Mouse (Mus musculus): ENCODE data around the gene Tmem145. TPM values are rescaled to one million over a fixed set of nuclear protein-coding genes. Genes with fewer than 3 reads are reported as not detected.

Tmem145 gene
- not detected for polyA plus RNA-seq (2014; fragmentation: Illumina TruSeq; extraction: RNeasy Lipid Tissue Mini Kit (QIAGEN cat#74804); ENCODE audit: low read depth, low replicate concordance)

DNA sequence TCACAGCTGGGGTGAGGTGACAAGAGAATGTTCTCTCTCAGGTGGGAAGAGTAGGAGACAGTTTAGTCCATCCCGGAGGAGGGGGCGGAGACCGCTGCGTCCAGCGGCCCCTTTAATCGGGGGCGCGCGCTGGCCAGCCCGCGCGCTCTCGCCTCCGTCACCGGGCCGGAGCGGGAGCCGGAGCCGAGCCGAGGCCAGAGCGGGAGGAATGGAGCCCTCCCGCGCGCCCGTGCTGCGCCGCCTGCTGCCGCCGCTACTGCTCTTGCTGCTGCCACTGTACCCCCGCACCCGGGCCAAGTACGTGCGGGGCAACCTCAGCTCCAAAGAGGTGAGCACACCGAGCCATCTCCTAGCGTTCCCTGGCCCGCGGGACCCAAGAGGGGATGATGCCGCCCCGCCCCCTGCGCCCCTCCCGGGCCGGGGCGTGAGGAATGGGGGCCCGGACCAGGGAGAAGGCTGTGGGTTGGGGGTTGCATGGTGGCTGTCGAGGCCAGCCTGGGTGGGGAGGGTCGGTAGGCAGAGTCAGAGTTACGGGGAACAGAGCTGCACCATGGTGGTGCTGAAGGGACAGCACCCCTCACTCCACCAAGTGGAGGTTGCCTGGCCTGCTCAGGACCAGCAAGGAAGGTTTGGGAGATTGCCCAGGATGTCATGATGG lies at the start of gene Tmem145:
TSS of gene Tmem145 (plus strand) at position 151 of the 658 bp plus-strand sequence.

DNA sequence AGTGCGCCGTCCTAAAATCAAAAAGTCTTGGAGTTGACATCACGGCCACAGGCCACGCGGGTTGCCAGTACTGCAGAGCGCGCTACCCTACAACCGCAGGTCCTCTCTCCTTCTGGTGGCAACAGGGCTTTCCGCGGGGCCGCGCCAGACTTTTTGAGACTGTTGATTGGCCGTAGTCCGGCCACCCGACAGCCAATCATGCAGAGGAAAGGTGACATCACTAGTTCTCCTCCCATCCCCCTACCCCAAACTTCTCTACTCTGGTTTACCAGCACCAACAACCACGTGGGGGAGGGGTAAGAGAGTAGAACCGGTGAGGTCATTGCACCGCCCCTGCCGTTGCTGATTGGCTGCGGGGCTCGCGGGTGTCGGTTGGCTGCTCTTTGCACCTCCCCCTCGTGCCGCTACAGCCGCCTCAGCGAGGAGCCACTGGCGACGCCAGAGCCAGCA lies 38.6 kb upstream of the Tmem145 start, which contains the start of gene Cic:
TSS of gene Cic (plus strand) at position 404 of the 450 bp plus-strand sequence.

GRCm38 (mm10) chr7:25297454-25298325 lies 8.2 kb upstream of the Tmem145 start, which contains the start of gene Pafah1b3:
Pafah1b3 (minus strand) TSS chr7:25297986.

GRCm38 (mm10) chr7:25301063-25301462 lies 4.8 kb upstream of the Tmem145 start, which contains the start of gene Prr19:
Prr19 (plus strand) TSS chr7:25301411.

DNA sequence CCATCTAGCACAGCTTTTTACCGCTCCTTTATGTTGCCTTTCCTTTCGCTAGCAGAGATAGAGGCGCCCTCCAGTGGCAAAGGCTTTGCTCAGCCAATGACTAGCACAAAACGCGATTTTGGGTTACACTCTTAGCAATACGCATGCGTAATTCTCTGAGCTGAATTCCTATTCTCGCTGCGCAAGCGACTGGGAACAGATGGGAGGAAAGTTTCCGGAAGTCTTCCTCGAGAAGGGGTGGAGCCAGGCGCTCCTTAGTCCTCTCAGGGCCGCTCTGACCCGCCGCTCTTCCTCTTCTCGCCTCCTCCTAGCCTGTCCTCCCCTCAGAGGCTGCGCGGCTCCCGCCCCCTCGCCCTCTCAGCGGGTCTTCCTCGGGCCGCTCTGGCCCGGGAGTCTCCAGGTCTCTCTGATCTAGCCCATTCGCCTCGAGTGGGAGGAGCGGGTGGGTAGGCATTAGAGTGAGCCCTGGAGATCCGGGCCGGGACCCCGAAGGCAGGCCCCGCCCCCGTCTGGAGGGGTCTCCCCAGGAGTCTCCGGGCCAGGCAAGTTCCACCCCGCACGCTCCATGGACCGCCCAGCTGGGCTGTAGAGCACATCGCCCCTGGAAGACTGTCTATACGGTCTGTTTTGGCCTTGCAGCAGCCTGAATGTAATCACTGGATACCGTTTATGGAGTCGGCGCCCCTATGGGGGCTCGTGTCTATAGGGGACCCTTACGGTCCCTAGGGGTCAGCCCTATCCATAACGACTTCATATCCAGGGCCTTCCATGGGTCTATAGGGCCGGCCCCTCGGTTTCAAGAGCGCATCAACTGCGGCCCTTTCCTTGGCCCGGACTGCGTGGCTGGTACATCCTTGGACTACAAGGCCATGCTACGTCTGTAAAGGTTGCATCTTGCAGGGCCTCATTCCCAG lies 10.9 kb downstream of the Tmem145 start, which contains the start of gene Megf8:
TSS of gene Megf8 (plus strand) at position 633 of the 914 bp plus-strand sequence.

Other genes with a start within 250 kb of the Tmem145 start
- 5.2 TPM for gene Grik5, start 233.8 kb upstream of the Tmem145 start, polyA plus RNA-seq (2014; fragmentation: Illumina TruSeq; extraction: RNeasy Lipid Tissue Mini Kit (QIAGEN cat#74804); ENCODE audit: low read depth, low replicate concordance)
- 6.4 TPM for gene Zfp574, start 233.5 kb upstream of the Tmem145 start, polyA plus RNA-seq (2014; fragmentation: Illumina TruSeq; extraction: RNeasy Lipid Tissue Mini Kit (QIAGEN cat#74804); ENCODE audit: low read depth, low replicate concordance)
- gene Pou2f2, start 126.4 kb upstream of the Tmem145 start, polyA plus RNA-seq (2014; fragmentation: Illumina TruSeq; extraction: RNeasy Lipid Tissue Mini Kit (QIAGEN cat#74804); ENCODE audit: low read depth, low replicate concordance): 0.84 TPM
- gene Dedd2, start 85.5 kb upstream of the Tmem145 start, polyA plus RNA-seq (2014; fragmentation: Illumina TruSeq; extraction: RNeasy Lipid Tissue Mini Kit (QIAGEN cat#74804); ENCODE audit: low read depth, low replicate concordance): 14.2 TPM
- gene Zfp526, start 84.7 kb upstream of the Tmem145 start, polyA plus RNA-seq (2014; fragmentation: Illumina TruSeq; extraction: RNeasy Lipid Tissue Mini Kit (QIAGEN cat#74804); ENCODE audit: low read depth, low replicate concordance): 6.4 TPM
- 67.0 TPM for gene Gsk3a, start 68.3 kb upstream of the Tmem145 start, polyA plus RNA-seq (2014; fragmentation: Illumina TruSeq; extraction: RNeasy Lipid Tissue Mini Kit (QIAGEN cat#74804); ENCODE audit: low read depth, low replicate concordance)
- 10.7 TPM for gene Erf, start 55.3 kb upstream of the Tmem145 start, polyA plus RNA-seq (2014; fragmentation: Illumina TruSeq; extraction: RNeasy Lipid Tissue Mini Kit (QIAGEN cat#74804); ENCODE audit: low read depth, low replicate concordance)
- gene Cic, start 38.4 kb upstream of the Tmem145 start, polyA plus RNA-seq (2014; fragmentation: Illumina TruSeq; extraction: RNeasy Lipid Tissue Mini Kit (QIAGEN cat#74804); ENCODE audit: low read depth, low replicate concordance): 47.8 TPM
- 2.6 TPM for gene Pafah1b3, start 8.1 kb upstream of the Tmem145 start, polyA plus RNA-seq (2014; fragmentation: Illumina TruSeq; extraction: RNeasy Lipid Tissue Mini Kit (QIAGEN cat#74804); ENCODE audit: low read depth, low replicate concordance)
- gene Prr19, start 4.7 kb upstream of the Tmem145 start, polyA plus RNA-seq (2014; fragmentation: Illumina TruSeq; extraction: RNeasy Lipid Tissue Mini Kit (QIAGEN cat#74804); ENCODE audit: low read depth, low replicate concordance): not detected
- gene Megf8, start 11.1 kb downstream of the Tmem145 start, polyA plus RNA-seq (2014; fragmentation: Illumina TruSeq; extraction: RNeasy Lipid Tissue Mini Kit (QIAGEN cat#74804); ENCODE audit: low read depth, low replicate concordance): 19.9 TPM
- gene Cnfn, start 63.6 kb downstream of the Tmem145 start, polyA plus RNA-seq (2014; fragmentation: Illumina TruSeq; extraction: RNeasy Lipid Tissue Mini Kit (QIAGEN cat#74804); ENCODE audit: low read depth, low replicate concordance): not detected
- 50.7 TPM for gene Lipe, start 92.6 kb downstream of the Tmem145 start, polyA plus RNA-seq (2014; fragmentation: Illumina TruSeq; extraction: RNeasy Lipid Tissue Mini Kit (QIAGEN cat#74804); ENCODE audit: low read depth, low replicate concordance)
- gene Cxcl17, start 106.8 kb downstream of the Tmem145 start, polyA plus RNA-seq (2014; fragmentation: Illumina TruSeq; extraction: RNeasy Lipid Tissue Mini Kit (QIAGEN cat#74804); ENCODE audit: low read depth, low replicate concordance): not detected
- 17.6 TPM for gene Ceacam1, start 171.5 kb downstream of the Tmem145 start, polyA plus RNA-seq (2014; fragmentation: Illumina TruSeq; extraction: RNeasy Lipid Tissue Mini Kit (QIAGEN cat#74804); ENCODE audit: low read depth, low replicate concordance)
- gene Ceacam2, start 233.8 kb downstream of the Tmem145 start, polyA plus RNA-seq (2014; fragmentation: Illumina TruSeq; extraction: RNeasy Lipid Tissue Mini Kit (QIAGEN cat#74804); ENCODE audit: low read depth, low replicate concordance): 0.58 TPM